Mouse (Mus musculus): ENCODE data around the gene Retsat.

GRCm38 (mm10) chr6:72583211-72583839 lies 14.9 kb upstream of the Retsat start:
- TF ChIP-seq CTCF (IDR thresholded peaks at IDR 0.05; ENCODE audit: low read depth), result no peak
- TF ChIP-seq EP300 (IDR thresholded peaks at IDR 0.05; ENCODE audit: low read depth), result no peak
